Mouse (Mus musculus): ENCODE data around the gene Pik3ip1.
A peak's percentile ranks its signal among the peaks of the same experiment; 100 is the strongest.

The Pik3ip1 gene

GRCm38 (mm10) chr11:3337173-3337955 is 7.2 kb downstream of the Pik3ip1 start:
- peak; percentile 69 for ATAC-seq (ENCODE audit: low TSS enrichment)

GRCm38 (mm10) chr11:3337961-3338360 is 7.8 kb downstream of the Pik3ip1 start:
- ATAC-seq (ENCODE audit: low TSS enrichment), result peak; percentile 11

GRCm38 (mm10) chr11:3341476-3341875 is 11.3 kb downstream of the Pik3ip1 start:
- no peak for ATAC-seq (ENCODE audit: low TSS enrichment)

GRCm38 (mm10) chr11:3344916-3345315 is 14.7 kb downstream of the Pik3ip1 start:
- ATAC-seq (ENCODE audit: low TSS enrichment), result no peak

GRCm38 (mm10) chr11:3346351-3346750 is 16.1 kb downstream of the Pik3ip1 start:
- no peak for ATAC-seq (ENCODE audit: low TSS enrichment)

GRCm38 (mm10) chr11:3347091-3347834 is 17.1 kb downstream of the Pik3ip1 start:
- peak; percentile 79 for ATAC-seq (ENCODE audit: low TSS enrichment)

- no peak for ATAC-seq (ENCODE audit: low TSS enrichment)
Observed at GRCm38 (mm10) chr11:3347835-3348195, 17.6 kb downstream of the Pik3ip1 start.

DNA sequence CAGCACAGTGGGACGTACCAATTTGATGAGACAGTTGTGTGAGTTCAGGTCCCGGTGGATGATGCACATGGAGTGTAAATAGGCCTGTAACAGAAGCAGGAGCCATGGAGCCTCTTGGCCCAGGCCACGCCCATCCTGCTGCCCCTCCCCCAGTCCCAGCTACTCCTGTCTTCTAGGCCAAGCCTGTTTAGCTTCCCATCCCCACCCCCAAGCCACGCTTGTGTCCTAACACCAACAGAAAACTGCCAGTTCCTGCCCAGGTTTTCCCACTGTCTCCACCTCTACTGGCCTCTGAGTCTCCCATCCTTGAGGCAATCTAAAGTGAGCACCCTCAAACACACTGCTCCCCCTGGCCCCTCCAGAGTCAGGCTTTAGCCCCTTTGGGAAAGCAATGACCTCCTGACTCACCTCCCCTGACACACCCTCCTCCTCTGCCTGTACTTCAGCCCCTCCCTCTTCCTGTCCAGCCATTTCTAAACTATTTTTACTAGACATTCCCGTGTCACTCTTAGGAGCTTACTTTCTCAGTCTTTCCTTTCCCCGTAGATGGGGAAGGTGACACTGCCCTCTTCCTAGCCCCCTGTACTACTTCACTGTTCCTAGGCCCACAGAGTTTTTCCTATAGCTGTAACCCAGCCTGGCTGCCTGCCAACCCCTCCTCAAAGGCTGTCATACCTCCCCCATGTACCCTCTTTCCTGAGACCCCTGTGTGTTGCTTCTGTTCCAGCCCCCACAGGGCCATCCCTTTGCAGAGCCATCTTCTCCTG is 18.6 kb downstream of the Pik3ip1 start:
- ATAC-seq (ENCODE audit: low TSS enrichment), result no peak

DNA sequence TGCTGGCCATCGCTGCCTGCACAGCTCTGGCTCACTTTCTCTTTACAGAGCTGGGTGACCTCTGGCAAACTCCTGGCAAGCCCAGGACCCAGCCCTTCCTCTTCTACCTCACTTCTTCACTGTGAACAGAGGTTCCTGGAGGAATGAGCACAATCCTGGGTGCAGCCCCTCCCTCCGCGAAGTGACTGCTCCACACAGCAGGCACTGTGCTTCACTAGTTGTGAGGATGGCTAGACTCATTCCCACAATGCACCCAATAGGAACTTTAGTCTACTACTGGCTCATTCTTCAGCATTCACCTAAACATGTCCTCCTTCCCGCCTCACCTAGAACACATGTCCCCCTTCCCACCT is 19.1 kb downstream of the Pik3ip1 start:
- ATAC-seq (ENCODE audit: low TSS enrichment), result no peak

DNA sequence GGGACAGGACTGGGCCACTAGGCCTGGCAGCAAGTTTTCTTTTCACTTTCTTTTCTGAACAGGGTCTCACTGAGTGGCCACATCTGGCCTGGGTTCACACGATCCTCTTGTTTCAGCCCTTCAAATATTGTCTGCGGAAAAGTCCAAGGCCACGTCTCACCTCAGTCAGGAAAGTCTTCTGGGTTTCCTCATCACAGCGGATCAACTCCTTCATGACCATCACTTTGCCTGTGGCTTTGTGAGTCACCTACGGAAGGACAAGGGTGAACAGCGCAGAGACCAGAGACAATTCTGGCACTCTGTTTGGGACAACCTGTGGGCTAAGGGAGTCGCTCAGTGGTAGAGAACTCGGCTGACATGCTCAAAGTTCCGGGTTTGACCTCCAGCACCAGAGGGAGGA is 21.9 kb downstream of the Pik3ip1 start:
- no peak for ATAC-seq (ENCODE audit: low TSS enrichment)

DNA sequence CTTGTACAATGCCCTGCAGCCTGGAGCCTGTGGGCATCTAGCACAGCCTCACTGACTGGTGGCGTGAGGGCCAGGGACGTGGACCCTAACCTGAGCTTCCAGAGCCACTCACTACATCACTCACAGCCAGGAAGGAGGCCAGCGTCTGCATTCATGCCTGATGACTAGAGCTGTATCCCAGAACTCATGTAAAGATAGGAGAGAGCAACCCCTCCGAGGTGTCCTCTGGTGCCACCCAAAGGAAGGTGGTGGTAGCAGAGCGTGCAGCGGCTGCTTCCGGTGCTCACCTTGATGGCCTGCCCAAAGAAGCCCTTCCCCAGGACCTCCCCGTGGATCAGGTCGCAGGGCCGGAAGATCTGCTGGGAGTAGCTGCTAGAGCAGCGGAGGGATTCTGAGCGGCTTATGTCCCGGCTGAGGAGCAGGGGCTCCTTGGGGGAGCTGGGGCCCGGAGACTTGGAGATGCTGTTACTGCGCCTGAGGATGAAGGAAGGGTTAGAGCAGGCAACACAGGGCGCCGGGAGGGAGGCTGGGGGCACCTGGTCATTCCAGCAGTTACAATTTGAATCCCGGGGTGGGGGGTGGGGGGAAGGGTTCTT is 22.9 kb downstream of the Pik3ip1 start:
- ATAC-seq (ENCODE audit: low TSS enrichment), result peak; percentile 44; the same call in 1 of the 2 replicates

- no peak for ATAC-seq (ENCODE audit: low TSS enrichment)
Observed at GRCm38 (mm10) chr11:3362854-3363253, 32.7 kb downstream of the Pik3ip1 start.

- no peak for ATAC-seq (ENCODE audit: low TSS enrichment)
Observed at GRCm38 (mm10) chr11:3366411-3366810, 36.2 kb downstream of the Pik3ip1 start.

DNA sequence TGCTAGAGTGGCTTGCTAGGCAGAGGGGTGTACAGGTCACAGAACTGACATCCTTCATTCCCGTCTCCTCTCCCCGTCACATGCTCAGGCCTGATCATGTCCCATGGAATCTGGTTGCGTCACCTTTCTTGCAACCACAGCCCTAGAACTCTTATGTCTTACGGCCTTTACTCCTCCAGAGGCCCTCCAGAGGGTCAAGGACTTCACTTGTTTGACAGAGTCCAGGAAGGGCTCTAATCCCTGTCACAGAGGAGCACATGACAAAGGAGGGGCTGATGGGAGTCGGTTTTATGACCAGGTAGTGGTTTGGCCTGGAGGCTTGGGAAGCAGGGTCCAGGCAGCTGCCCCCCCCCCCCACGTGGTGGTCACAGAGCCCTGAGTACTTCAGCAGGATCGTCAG is 38.8 kb downstream of the Pik3ip1 start:
- ATAC-seq (ENCODE audit: low TSS enrichment), result no peak

- no peak for ATAC-seq (ENCODE audit: low TSS enrichment)
Observed at GRCm38 (mm10) chr11:3369449-3369848, 39.2 kb downstream of the Pik3ip1 start.

GRCm38 (mm10) chr11:3370162-3370561 is 40.0 kb downstream of the Pik3ip1 start:
- ATAC-seq (ENCODE audit: low TSS enrichment), result no peak

DNA sequence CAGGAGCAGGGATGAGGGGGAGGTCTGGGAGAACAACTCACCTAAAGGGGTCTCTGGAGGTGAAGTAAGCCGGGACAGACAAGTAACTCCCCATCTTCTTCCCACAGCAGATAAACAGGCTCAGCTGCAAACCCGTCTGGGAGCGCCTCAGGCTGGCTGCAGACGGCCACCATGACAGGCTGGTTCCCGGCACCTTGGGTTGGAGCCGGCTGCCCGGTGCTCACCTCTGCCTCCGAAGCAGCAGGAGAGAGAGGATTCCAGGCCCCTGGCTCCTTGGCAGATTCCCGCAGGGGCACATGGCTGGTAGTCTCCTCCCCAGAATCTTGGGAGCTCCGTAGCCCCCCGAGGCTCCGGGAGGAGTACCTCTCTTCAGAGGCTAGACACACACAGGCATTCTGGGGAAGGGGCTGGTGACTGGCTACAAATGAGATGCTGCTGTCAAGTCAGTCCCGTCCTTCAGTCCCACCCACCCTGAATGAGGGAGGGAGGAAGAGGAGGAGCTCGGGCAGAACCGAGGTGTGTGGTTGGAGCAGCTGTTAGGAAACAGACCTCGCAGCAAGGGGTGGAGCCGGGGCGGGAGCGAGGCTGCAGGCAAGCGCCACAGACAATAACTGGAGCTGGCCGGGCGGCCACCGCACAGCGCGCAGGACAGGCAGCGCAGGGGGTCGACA is 40.9 kb downstream of the Pik3ip1 start:
- ATAC-seq (ENCODE audit: low TSS enrichment), result peak; percentile 94

DNA sequence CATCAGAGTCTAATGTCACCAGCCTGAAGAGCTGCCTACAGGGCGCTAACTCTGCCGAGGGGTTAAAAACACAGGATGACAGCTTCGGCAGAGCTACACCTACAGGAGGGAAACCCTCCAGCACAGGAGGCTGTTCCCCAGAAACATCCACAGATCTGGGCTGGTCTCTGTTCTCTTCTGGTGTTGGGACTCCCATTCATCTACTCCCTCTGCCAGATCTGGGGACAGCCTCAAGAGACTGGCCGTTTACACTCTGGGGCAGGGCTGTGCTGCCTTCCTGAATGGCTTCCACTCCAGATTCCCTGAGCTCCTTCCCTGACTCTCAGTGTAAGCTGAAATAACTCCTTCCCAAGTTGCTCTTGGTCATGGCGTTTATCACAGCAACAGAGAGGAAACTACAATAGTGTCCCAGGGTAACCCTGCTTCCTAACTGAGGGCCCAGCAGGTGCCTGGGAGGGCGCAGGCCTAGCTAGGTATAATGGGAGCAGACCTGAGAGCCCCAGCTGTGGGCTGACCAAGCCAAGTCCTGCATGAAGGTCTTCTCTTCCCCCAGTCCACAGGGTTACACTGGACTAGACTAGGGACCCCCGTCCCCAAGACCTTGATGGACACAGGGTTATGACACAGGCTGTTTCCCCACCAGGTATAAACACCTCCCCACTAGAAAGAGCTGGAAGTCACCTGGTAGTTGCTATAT is 41.5 kb downstream of the Pik3ip1 start:
- peak; percentile 41; the same call in 1 of the 2 replicates for ATAC-seq (ENCODE audit: low TSS enrichment)

GRCm38 (mm10) chr11:3373591-3374292 is 43.5 kb downstream of the Pik3ip1 start:
- ATAC-seq (ENCODE audit: low TSS enrichment), result no peak

DNA sequence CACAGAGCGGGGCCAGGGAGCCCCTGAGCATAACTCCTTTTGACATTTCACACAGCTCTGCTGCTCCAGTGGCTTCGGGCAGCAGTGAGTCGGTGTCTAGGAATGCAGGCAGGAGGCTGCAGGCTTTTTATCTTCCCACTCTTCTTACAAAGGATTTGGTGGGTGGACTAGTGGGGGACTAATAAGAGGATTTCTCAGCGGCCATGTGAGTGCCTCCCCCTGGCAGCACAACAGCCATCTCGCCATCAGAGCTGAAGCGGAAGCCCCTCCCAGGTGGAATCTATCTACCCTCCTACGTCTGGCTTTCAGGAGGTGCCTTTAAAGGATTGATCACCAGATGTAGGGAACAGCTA is 44.1 kb downstream of the Pik3ip1 start:
- ATAC-seq (ENCODE audit: low TSS enrichment), result no peak
